Mouse (Mus musculus): ENCODE results near the gene Bcl7c. TPM values are rescaled to one million over a fixed set of nuclear protein-coding genes. Genes with fewer than 3 reads are reported as not detected.
A peak's percentile ranks its signal among the peaks of the same experiment; 100 is the strongest.

Gene Bcl7c
- total and polyA plus RNA-seq, 2 experiments from 2014 or later, result 49.2 to 131 TPM

DNA sequence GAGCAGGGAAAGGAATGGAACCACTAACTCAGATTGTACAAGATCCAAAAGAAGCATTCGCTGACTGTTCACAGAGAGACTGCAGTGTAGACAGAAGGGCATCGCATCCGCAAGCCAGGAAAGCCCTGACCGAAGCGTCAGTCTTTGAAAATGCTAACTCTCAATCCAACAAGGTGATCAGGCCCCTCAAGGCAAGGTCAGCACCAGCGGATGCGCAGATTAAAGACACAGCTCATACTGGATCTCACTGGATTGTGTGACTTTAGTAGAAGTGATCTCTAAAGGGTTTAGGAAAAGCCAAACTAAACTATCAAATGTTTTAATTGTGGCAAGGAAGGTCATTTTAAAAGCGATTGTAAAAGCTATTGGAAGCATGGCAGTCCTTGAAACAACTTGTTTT is 15.4 kb downstream of the Bcl7c start:
- H3K36me3 ChIP-seq (ENCODE audit: insufficient read depth, low read length), result peaks cover 19% of the 10 kb centered on the region; the same call in 1 of the 2 replicates
- H3K27ac ChIP-seq (ENCODE audit: low read depth, low read length), result no peak overlapping the region
- H3K27me3 ChIP-seq (ENCODE audit: insufficient read depth, low read length), result no peaks in the 10 kb centered on the region
- DNase-seq (ENCODE audit: low spot score) (no peak), ATAC-seq (ENCODE audit: low FRiP score) (no peak)
- H3K4me2 ChIP-seq (ENCODE audit: low read depth, low read length, poor library complexity, severe bottlenecking), result no peak overlapping the region
- H3K4me3 ChIP-seq (ENCODE audit: low read depth, low read length), result no peak overlapping the region
- no peak for TF ChIP-seq CTCF (IDR thresholded peaks at IDR 0.05)
- no peak overlapping the region for H3K9ac ChIP-seq (replicated peaks; ENCODE audit: low read length, poor library complexity, severe bottlenecking)
- 96% methylated on average over 8 of the region's 8 CpGs for WGBS
- no peaks in the 10 kb centered on the region for H3K9me3 ChIP-seq (ENCODE audit: low read length)
- H3K4me1 ChIP-seq (ENCODE audit: insufficient read depth, low read length), result no peaks in the 10 kb centered on the region

GRCm38 (mm10) chr7:127691221-127691989 is 17.3 kb downstream of the Bcl7c start:
- Histone ChIP-seq H3K9ac (replicated peaks; ENCODE audit: low read length, poor library complexity, severe bottlenecking) (no peak overlapping the region), H3K36me3 (ENCODE audit: insufficient read depth, low read length) (peaks cover 19% of the 10 kb centered on the region; the same call in 1 of the 2 replicates), H3K4me2 (ENCODE audit: low read depth, low read length, poor library complexity, severe bottlenecking) (peak overlapping the region; percentile 25), H3K9me3 (ENCODE audit: low read length) (no peaks in the 10 kb centered on the region), H3K4me1 (ENCODE audit: insufficient read depth, low read length) (no peaks in the 10 kb centered on the region), H3K4me3 (ENCODE audit: low read depth, low read length) (no peak overlapping the region), H3K27ac (ENCODE audit: low read depth, low read length) (peak overlapping the region; percentile 51), H3K27me3 (ENCODE audit: insufficient read depth, low read length) (no peaks in the 10 kb centered on the region)
- peak; percentile 41; the same call in 1 of the 2 replicates for ATAC-seq (ENCODE audit: low FRiP score)
- no peak for TF ChIP-seq CTCF (IDR thresholded peaks at IDR 0.05)
- peak; percentile 54 for DNase-seq (ENCODE audit: low spot score)
- WGBS, result 9% methylated on average over 15 of the region's 15 CpGs

DNA sequence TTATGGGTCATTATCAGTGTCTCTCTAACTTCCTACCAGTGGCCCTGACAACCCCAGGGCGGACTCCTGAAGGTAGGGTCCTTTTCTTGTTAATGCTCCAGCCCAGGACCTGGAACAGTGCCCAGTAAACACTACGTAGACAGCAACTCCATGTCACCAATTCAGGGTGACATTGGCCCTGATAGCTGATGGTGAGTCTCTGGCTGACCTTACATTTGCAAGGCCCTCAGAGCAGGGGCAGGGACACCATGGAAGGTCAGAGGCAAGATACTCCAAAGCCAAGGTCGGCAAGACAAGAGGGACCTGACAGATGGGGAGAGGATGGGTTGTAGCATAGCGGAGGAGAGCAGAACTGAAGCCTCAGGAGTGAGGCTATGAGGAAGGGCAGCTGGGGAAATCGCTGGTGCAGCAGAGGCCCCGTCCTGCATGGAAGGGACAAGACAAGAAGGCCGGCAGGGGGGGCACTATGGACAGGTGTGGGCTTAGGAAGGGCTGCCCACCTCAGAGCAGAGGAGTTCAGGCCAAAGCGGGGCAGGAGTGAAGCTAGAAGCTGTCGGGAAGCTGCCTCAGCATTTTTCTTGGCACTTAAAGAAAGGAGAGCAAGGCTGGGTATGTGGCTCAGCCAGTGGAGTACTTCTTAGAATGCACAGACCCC is 19.0 kb downstream of the Bcl7c start:
- Histone ChIP-seq H3K27ac (ENCODE audit: low read depth, low read length) (no peak overlapping the region), H3K36me3 (ENCODE audit: insufficient read depth, low read length) (peaks cover 23% of the 10 kb centered on the region; the same call in 1 of the 2 replicates), H3K9ac (replicated peaks; ENCODE audit: low read length, poor library complexity, severe bottlenecking) (no peak overlapping the region), H3K9me3 (ENCODE audit: low read length) (no peaks in the 10 kb centered on the region), H3K4me2 (ENCODE audit: low read depth, low read length, poor library complexity, severe bottlenecking) (no peak overlapping the region), H3K4me3 (ENCODE audit: low read depth, low read length) (no peak overlapping the region), H3K27me3 (ENCODE audit: insufficient read depth, low read length) (no peaks in the 10 kb centered on the region), H3K4me1 (ENCODE audit: insufficient read depth, low read length) (no peaks in the 10 kb centered on the region)
- ATAC-seq (ENCODE audit: low FRiP score) (no peak), DNase-seq (ENCODE audit: low spot score) (no peak)
- WGBS, result 71% methylated on average over 9 of the region's 9 CpGs
- TF ChIP-seq CTCF (IDR thresholded peaks at IDR 0.05), result no peak

DNA sequence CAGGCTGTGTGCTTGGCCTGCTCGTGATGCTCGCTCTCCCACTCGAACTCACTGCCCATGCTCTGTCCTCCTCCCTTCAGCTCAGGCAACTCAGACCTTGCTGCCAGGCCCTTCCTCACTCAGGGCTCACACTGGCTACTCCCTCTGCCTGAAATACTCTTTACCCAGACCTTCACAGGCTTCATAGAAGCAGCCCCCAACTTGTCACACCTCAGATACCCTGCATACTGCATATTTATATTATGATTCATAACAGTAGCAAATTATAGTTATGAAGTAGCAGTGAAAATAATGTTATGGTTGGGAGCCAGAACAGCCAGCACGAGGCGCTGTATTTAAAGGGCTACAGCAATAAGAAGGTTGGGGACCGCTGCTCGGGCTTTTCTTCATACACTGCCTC is 19.8 kb downstream of the Bcl7c start:
- DNase-seq (ENCODE audit: low spot score), result no peak
- H3K4me2 ChIP-seq (ENCODE audit: low read depth, low read length, poor library complexity, severe bottlenecking), result no peak overlapping the region
- H3K9me3 ChIP-seq (ENCODE audit: low read length), result no peaks in the 10 kb centered on the region
- no peak for TF ChIP-seq CTCF (IDR thresholded peaks at IDR 0.05)
- H3K9ac ChIP-seq (replicated peaks; ENCODE audit: low read length, poor library complexity, severe bottlenecking), result no peak overlapping the region
- 80% methylated on average over 7 of the region's 7 CpGs for WGBS
- H3K4me3 ChIP-seq (ENCODE audit: low read depth, low read length), result no peak overlapping the region
- no peak overlapping the region for H3K27ac ChIP-seq (ENCODE audit: low read depth, low read length)
- H3K36me3 ChIP-seq (ENCODE audit: insufficient read depth, low read length), result peaks cover 26% of the 10 kb centered on the region; the same call in 1 of the 2 replicates
- no peak for ATAC-seq (ENCODE audit: low FRiP score)
- no peaks in the 10 kb centered on the region for H3K27me3 ChIP-seq (ENCODE audit: insufficient read depth, low read length)
- H3K4me1 ChIP-seq (ENCODE audit: insufficient read depth, low read length), result no peaks in the 10 kb centered on the region

DNA sequence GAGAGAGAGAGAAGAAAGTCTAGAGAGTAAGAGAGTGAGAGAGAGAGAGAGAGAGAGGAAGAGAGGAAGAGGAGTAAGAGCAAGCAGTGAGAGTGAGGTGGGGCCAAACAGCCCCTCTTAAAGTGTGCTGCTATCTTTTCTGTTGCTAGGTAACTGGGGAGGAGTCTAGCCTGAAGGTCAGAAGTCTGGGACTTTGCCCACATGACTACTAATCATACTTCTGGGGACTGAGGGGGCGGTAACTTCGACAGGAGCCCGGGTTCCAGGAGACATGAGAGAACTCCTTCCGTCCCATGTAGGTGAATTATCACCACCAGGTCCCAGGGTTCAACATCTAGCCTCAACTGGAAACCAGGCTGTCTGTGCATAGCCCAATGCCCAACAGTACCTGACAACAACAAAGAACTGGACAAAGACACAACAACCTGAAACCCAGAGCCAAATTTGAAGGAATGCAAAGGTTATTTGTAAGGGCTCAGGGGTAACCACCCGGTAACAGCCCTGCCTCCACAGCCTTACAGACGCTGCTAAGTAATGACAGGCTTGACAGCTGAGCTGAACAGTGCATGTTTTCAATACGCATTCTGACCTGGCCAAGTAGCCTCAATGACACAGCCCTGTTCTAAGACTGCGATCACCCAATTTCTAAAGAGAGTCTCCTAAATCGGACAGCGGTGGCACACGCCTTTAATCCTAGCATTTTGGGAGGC is 21.8 kb downstream of the Bcl7c start:
- H3K4me2 ChIP-seq (ENCODE audit: low read depth, low read length, poor library complexity, severe bottlenecking), result no peak overlapping the region
- H3K9me3 ChIP-seq (ENCODE audit: low read length), result no peaks in the 10 kb centered on the region
- TF ChIP-seq CTCF (IDR thresholded peaks at IDR 0.05), result no peak
- no peak overlapping the region for H3K4me3 ChIP-seq (ENCODE audit: low read depth, low read length)
- H3K36me3 ChIP-seq (ENCODE audit: insufficient read depth, low read length), result peaks cover 23% of the 10 kb centered on the region; the same call in 1 of the 2 replicates
- H3K9ac ChIP-seq (replicated peaks; ENCODE audit: low read length, poor library complexity, severe bottlenecking), result no peak overlapping the region
- no peaks in the 10 kb centered on the region for H3K27me3 ChIP-seq (ENCODE audit: insufficient read depth, low read length)
- H3K27ac ChIP-seq (ENCODE audit: low read depth, low read length), result no peak overlapping the region
- WGBS, result 86% methylated on average over 11 of the region's 11 CpGs
- ATAC-seq (ENCODE audit: low FRiP score), result no peak
- H3K4me1 ChIP-seq (ENCODE audit: insufficient read depth, low read length), result no peaks in the 10 kb centered on the region
- no peak for DNase-seq (ENCODE audit: low spot score)

Measured in midbrain, postnatal 0 days (tissue).